Mouse (Mus musculus) heart, embryonic 13.5 days (tissue): ENCODE measurements around the gene Amz1. TPM values are rescaled to one million over a fixed set of nuclear protein-coding genes. Genes with fewer than 3 reads are reported as not detected.

Source experiments
- ATAC-seq: fragments of 200-750 bp; cut with Nextera tagmentation; 2 replicates; pipeline ENCODE4 v1.8.0; 2017; ENCODE audit warnings: moderate TSS enrichment; ENCODE audit not compliant: insufficient number of reproducible peaks, low FRiP score, low TSS enrichment; ENCODE audit errors: extremely low read depth
- H3K27ac ChIP-seq: fragments of 300-500 bp; sonication (generic); replicated peaks from 2 replicates; pipeline ENCODE4 v1.5.1; 2015; ENCODE audit warnings: moderate library complexity, mild to moderate bottlenecking, inconsistent platforms
- H3K27me3 ChIP-seq: fragments of 300-500 bp; sonication (generic); replicated peaks from 2 replicates; pipeline ENCODE4 v1.6.1; 2015; ENCODE audit warnings: mild to moderate bottlenecking, inconsistent platforms
- H3K36me3 ChIP-seq: fragments of 300-500 bp; sonication (generic); 2 replicates; pipeline ENCODE4 v1.6.1; 2015; ENCODE audit warnings: mild to moderate bottlenecking, inconsistent platforms
- H3K4me1 ChIP-seq: fragments of 300-500 bp; sonication (generic); 2 replicates; pipeline ENCODE4 v1.6.1; 2015; ENCODE audit warnings: inconsistent platforms
- H3K4me2 ChIP-seq: fragments of 300-500 bp; sonication (generic); 2 replicates; pipeline ENCODE4 v1.6.1; 2015; ENCODE audit warnings: inconsistent platforms, mild to moderate bottlenecking, moderate library complexity
- H3K4me3 ChIP-seq: fragments of 300-500 bp; sonication (generic); 2 replicates; pipeline ENCODE4 v1.5.1; 2015; ENCODE audit warnings: moderate library complexity, mild to moderate bottlenecking, inconsistent platforms
- H3K9ac ChIP-seq: fragments of 300-500 bp; sonication (generic); 2 replicates; pipeline ENCODE4 v1.6.1; 2015; ENCODE audit warnings: inconsistent platforms, mild to moderate bottlenecking, moderate library complexity
- H3K9me3 ChIP-seq: fragments of 300-500 bp; sonication (generic); 2 replicates; pipeline ENCODE4 v1.6.1; 2016; ENCODE audit warnings: inconsistent platforms
- WGBS: fragments of 180-500 bp; shearing (Covaris S2); methylation state at CpG from one replicate; pipeline ENCODE4 v1.1.7; 2015; ENCODE audit warnings: mixed read lengths; 5-methylcytosine and 5-hydroxymethylcytosine counted together
- polyA plus RNA-seq: library from polyadenylated mRNA; unstranded; fragments of >200 nt; fragmentation: Nextera tagmentation; extraction: Ambion mirVana; gene quantifications from 2 replicates; pipeline ENCODE4 v1.2.1, GENCODE M21; 2015

The Amz1 gene
- polyA plus RNA-seq, 1 experiment from 2014 or later, result 0.60 TPM

GRCm38 (mm10) chr5:140702103-140702513 is 21.8 kb upstream of the Amz1 start, which contains the start of gene Iqce:
Gene Iqce (minus strand): TSS chr5:140702378.
- WGBS, result under 1% methylated on average over 33 of the region's 33 CpGs
- H3K4me1 ChIP-seq, result peaks cover 52% of the 10 kb centered on the region
- peak; percentile 23; the same call in 1 of the 2 replicates for ATAC-seq

GRCm38 (mm10) chr5:140702618-140703175 is 21.2 kb upstream of the Amz1 start:
- Histone ChIP-seq H3K9ac (peak overlapping the region; percentile 89), H3K4me3 (peak overlapping the region; percentile 78), H3K9me3 (no peaks in the 10 kb centered on the region), H3K27ac (peak overlapping the region; percentile 81), H3K36me3 (peaks cover 11% of the 10 kb centered on the region), H3K27me3 (no peaks in the 10 kb centered on the region), H3K4me2 (peak overlapping the region; percentile 84), H3K4me1 (peaks cover 52% of the 10 kb centered on the region)
- ATAC-seq, result no peak
- WGBS, result 50% methylated on average over 19 of the region's 19 CpGs

More at GRCm38 (mm10) chr5:140702103-140702513, 21.8 kb upstream of the Amz1 start, which contains the start of gene Iqce:
- Histone ChIP-seq H3K27ac (peak within 1 kb of the TSS; percentile 81), H3K4me2 (peak within 1 kb of the TSS; percentile 84), H3K27me3 (no peaks in the 10 kb centered on the region), H3K36me3 (peaks cover 11% of the 10 kb centered on the region), H3K9me3 (no peaks in the 10 kb centered on the region), H3K4me3 (peak within 1 kb of the TSS; percentile 78), H3K9ac (peak within 1 kb of the TSS; percentile 89)

GRCm38 (mm10) chr5:140703480-140704377 is 20.2 kb upstream of the Amz1 start:
- peak overlapping the region; percentile 55 for H3K9ac ChIP-seq
- no peaks in the 10 kb centered on the region for H3K27me3 ChIP-seq
- H3K36me3 ChIP-seq, result peaks cover 16% of the 10 kb centered on the region
- H3K4me1 ChIP-seq, result peaks cover 52% of the 10 kb centered on the region
- no peak for ATAC-seq
- peak overlapping the region; percentile 54 for H3K4me2 ChIP-seq
- 31% methylated on average over 17 of the region's 17 CpGs for WGBS
- peak overlapping the region; percentile 86 for H3K27ac ChIP-seq
- H3K9me3 ChIP-seq, result no peaks in the 10 kb centered on the region
- H3K4me3 ChIP-seq, result peak overlapping the region; percentile 73

GRCm38 (mm10) chr5:140704378-140705251 is 19.3 kb upstream of the Amz1 start, which contains the start of gene Brat1:
Gene Brat1 (plus strand): TSS chr5:140705011.
- peaks cover 21% of the 10 kb centered on the region for H3K36me3 ChIP-seq
- H3K9me3 ChIP-seq, result no peaks in the 10 kb centered on the region
- H3K4me1 ChIP-seq, result peaks cover 50% of the 10 kb centered on the region
- ATAC-seq, result peak; percentile 92
- H3K27me3 ChIP-seq, result no peaks in the 10 kb centered on the region
- under 1% methylated on average over 69 of the region's 69 CpGs for WGBS
- H3K4me3 ChIP-seq, result peak within 1 kb of the TSS; percentile 73
- H3K9ac ChIP-seq, result peak within 1 kb of the TSS; percentile 89
- peak within 1 kb of the TSS; percentile 86 for H3K27ac ChIP-seq
- H3K4me2 ChIP-seq, result peak within 1 kb of the TSS; percentile 89

- ATAC-seq, result no peak
- no peaks in the 10 kb centered on the region for H3K27me3 ChIP-seq
- peak overlapping the region; percentile 89 for H3K9ac ChIP-seq
- H3K36me3 ChIP-seq, result peaks cover 31% of the 10 kb centered on the region
- H3K9me3 ChIP-seq, result no peaks in the 10 kb centered on the region
- peak overlapping the region; percentile 73 for H3K4me3 ChIP-seq
- H3K27ac ChIP-seq, result peak overlapping the region; percentile 83
- peak overlapping the region; percentile 89 for H3K4me2 ChIP-seq
- WGBS, result 46% methylated on average over 7 of the region's 7 CpGs
- H3K4me1 ChIP-seq, result peaks cover 42% of the 10 kb centered on the region
Measured at GRCm38 (mm10) chr5:140705501-140706171, 18.3 kb upstream of the Amz1 start.

GRCm38 (mm10) chr5:140710315-140710714 is 13.6 kb upstream of the Amz1 start:
- Histone ChIP-seq H3K9me3 (no peaks in the 10 kb centered on the region), H3K4me2 (no peak overlapping the region), H3K27ac (no peak overlapping the region), H3K4me1 (peaks cover 15% of the 10 kb centered on the region), H3K4me3 (no peak overlapping the region), H3K27me3 (no peaks in the 10 kb centered on the region), H3K9ac (no peak overlapping the region), H3K36me3 (peaks cover 78% of the 10 kb centered on the region)
- ATAC-seq, result no peak
- WGBS, result 80% methylated on average over 6 of the region's 6 CpGs

GRCm38 (mm10) chr5:140711040-140711439 is 12.9 kb upstream of the Amz1 start:
- Histone ChIP-seq H3K27ac (no peak overlapping the region), H3K4me2 (no peak overlapping the region), H3K36me3 (peaks cover 85% of the 10 kb centered on the region), H3K27me3 (no peaks in the 10 kb centered on the region), H3K4me3 (no peak overlapping the region), H3K9me3 (no peaks in the 10 kb centered on the region), H3K4me1 (peaks cover 8% of the 10 kb centered on the region), H3K9ac (no peak overlapping the region)
- 73% methylated on average over 5 of the region's 5 CpGs for WGBS
- ATAC-seq, result no peak

- ATAC-seq, result no peak
- 64% methylated on average over 7 of the region's 7 CpGs for WGBS
- Histone ChIP-seq H3K4me3 (no peak overlapping the region), H3K9ac (no peak overlapping the region), H3K27me3 (peaks cover 11% of the 10 kb centered on the region; the same call in 1 of the 2 replicates), H3K36me3 (peaks cover 42% of the 10 kb centered on the region), H3K4me2 (no peak overlapping the region), H3K27ac (no peak overlapping the region), H3K4me1 (no peaks in the 10 kb centered on the region), H3K9me3 (no peaks in the 10 kb centered on the region; the same call in 1 of the 2 replicates)
Measured at GRCm38 (mm10) chr5:140720773-140721172, 3.2 kb upstream of the Amz1 start.

GRCm38 (mm10) chr5:140722121-140722520 is 1.8 kb upstream of the Amz1 start:
- WGBS, result 66% methylated on average over 3 of the region's 3 CpGs
- H3K9ac ChIP-seq, result no peak overlapping the region

GRCm38 (mm10) chr5:140726062-140726839 is 2.3 kb downstream of the Amz1 start:
- 77% methylated on average over 7 of the region's 7 CpGs for WGBS
- H3K27ac ChIP-seq, result no peak overlapping the region

More at GRCm38 (mm10) chr5:140722121-140722520, 1.8 kb upstream of the Amz1 start:
- Histone ChIP-seq H3K4me1 (no peaks in the 10 kb centered on the region), H3K4me2 (no peak overlapping the region), H3K9me3 (no peaks in the 10 kb centered on the region; the same call in 1 of the 2 replicates), H3K4me3 (no peak overlapping the region), H3K27ac (no peak overlapping the region), H3K36me3 (peaks cover 28% of the 10 kb centered on the region), H3K27me3 (peaks cover 11% of the 10 kb centered on the region; the same call in 1 of the 2 replicates)
- ATAC-seq, result no peak

More at GRCm38 (mm10) chr5:140726062-140726839, 2.3 kb downstream of the Amz1 start:
- Histone ChIP-seq H3K9ac (no peak overlapping the region), H3K4me2 (no peak overlapping the region), H3K4me1 (no peaks in the 10 kb centered on the region), H3K9me3 (no peaks in the 10 kb centered on the region), H3K27me3 (peaks cover 11% of the 10 kb centered on the region; the same call in 1 of the 2 replicates), H3K36me3 (no peaks in the 10 kb centered on the region), H3K4me3 (no peak overlapping the region)
- no peak for ATAC-seq
